Mouse (Mus musculus): ENCODE measurements around the gene Eif2b5.
"Not testable (repeated sequence)": the region's sequence is repeated elsewhere in the genome, so short reads cannot be mapped to it uniquely, and the experiment has no call there.

The Eif2b5 gene

DNA sequence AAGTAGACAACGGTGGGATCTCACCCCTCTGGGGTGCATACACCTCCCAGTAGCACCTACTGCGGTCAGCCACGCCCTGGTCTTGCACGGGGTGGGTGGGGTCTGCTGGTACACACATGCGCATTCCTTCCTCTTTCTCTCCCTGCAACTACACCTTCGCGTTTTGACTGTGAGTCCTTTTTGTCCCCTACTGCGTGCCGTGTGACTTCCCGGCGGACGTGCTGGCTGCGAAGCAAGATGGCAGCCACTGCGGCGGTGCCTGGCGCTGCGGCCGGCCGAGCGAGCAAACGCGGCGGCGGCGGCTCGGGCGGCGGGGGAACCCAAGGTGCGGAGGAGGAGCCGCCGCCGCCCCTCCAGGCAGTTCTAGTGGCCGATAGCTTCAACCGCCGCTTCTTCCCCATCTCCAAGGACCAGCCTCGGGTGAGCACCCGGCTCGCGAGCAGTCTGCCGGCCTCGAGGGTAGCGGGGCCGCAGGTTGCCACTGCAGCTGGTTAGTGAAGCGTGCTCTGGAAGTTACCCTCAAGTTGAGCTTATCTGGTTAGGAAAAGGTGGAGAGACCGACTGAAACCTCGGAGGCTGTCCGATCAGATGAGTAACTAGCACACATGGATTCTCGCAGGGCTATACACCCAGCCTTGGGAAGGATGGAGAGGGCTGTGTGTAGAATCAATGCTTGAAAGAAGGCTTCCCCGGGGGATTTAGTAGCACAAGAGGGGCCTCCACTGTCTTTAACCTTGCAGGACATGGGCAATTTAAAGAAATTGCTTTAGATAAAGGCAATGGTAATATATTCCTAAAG lies at the start of gene Eif2b5:
Gene Eif2b5 (plus strand): TSS at position 141 of the 799 bp plus-strand sequence.
- DNase-seq = peak; percentile 96 to 97

- no peak for DNase-seq
These were observed 46.8 kb upstream of the Eif2b5 start for GRCm38 (mm10) chr16:20451774-20452173.

- DNase-seq = no peak
These were observed 44.4 kb upstream of the Eif2b5 start for GRCm38 (mm10) chr16:20454155-20454654.

- DNase-seq = no peak
These were observed 42.5 kb upstream of the Eif2b5 start for GRCm38 (mm10) chr16:20456106-20456505.

GRCm38 (mm10) chr16:20458736-20459135 lies 39.9 kb upstream of the Eif2b5 start:
- DNase-seq = not testable (repeated sequence)

GRCm38 (mm10) chr16:20464725-20465124 lies 33.9 kb upstream of the Eif2b5 start:
- no peak for DNase-seq

DNA sequence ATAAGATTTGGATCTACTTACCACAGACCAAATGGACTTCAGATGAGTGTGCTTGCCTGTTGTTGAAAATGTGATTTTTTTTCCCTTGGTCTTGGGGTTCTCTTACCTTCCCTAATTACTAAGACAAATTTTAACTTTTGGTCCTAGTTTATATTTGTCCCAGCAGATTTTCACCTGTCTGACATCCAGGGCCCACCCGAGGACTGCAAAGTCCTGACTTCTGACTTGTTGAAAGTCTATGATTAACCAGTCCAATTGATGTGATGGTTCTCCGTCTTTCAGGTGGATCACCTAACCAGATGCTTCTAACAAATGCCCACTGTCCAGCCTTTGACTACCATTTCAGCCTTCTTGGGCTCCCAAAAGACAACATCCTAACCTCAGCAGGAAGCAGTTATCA lies 27.6 kb upstream of the Eif2b5 start:
- no peak for DNase-seq

DNA sequence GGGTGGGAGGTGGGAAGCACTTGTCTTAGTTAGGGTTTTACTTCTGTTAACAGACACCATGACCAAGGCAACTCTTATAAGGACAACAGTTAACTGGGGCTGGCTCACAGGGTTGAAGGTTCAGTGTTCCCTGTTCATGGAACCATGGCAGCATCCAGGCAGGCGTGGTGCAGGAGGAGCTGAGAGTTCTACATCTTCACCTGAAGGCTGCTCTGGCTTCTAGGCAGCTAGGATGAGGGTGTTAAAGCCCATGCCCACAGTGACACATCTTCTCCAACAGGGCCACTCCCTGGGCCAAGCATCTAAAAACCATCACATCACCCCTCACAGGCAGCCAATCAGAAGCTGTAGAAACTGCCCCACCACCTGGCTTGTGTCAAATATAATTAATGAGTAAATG lies 26.9 kb upstream of the Eif2b5 start:
- no peak for DNase-seq

- no peak for DNase-seq
These were observed 24.9 kb upstream of the Eif2b5 start for GRCm38 (mm10) chr16:20473748-20474147.

GRCm38 (mm10) chr16:20474211-20474610 lies 24.4 kb upstream of the Eif2b5 start:
- no peak for DNase-seq

GRCm38 (mm10) chr16:20474786-20475185 lies 23.8 kb upstream of the Eif2b5 start:
- DNase-seq = no peak

DNA sequence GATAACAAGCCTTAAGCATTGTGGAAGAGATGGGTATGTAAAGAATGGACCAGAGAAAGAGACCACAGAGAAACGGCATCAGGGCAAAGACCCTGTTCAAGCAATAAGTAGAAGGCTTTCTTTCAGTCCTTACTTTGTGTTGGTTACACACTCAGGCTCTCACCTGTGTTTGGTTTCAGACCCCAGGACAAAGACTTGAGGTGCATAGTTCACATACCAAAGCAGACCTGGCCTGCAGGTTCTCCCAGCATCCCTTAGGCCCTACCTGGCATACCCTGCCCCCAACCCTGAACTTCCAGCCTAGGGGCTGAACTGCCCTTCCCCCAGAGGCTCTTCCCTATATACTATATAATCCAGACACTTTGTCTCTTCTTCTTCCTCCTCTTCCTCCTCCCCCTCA lies 23.3 kb upstream of the Eif2b5 start:
- DNase-seq = no peak

GRCm38 (mm10) chr16:20476857-20477256 lies 21.8 kb upstream of the Eif2b5 start:
- no peak for DNase-seq

DNA sequence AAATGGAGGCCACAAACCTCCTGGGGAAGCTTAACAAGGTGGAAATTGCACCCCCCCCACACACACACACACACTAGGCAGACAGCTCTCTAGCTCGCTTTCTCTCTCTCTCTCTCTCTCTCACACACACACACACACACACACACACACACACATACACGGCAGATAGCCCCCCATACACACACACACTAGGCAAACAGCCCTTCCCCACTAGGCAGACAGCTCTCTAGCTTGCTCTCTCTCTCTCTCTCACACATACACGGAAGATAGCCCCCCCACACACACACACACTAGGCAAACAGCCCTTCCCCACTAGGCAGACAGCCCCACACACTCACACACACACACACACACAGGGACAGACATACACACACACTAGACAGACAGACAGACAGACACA lies 21.3 kb upstream of the Eif2b5 start:
- DNase-seq = no peak

DNA sequence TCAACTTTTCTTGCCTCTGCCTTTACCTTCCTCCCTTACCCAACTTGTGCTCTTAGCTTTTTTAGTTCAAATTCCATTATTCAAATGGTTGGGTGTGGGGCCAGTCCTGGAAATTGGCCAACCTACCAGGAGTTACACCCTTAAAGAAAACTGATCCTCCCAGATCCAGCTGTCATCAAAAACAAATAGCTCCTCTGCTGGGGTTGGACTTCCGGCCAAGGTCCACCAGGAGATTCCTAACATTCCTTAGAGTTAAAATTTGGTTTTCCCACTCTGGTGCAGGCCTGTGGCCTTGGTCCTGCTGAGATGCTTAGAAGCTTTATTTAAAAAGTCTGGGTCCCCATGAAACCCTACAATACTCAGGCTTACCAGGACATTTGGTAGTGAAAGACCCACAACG lies 20.1 kb upstream of the Eif2b5 start:
- no peak for DNase-seq

DNA sequence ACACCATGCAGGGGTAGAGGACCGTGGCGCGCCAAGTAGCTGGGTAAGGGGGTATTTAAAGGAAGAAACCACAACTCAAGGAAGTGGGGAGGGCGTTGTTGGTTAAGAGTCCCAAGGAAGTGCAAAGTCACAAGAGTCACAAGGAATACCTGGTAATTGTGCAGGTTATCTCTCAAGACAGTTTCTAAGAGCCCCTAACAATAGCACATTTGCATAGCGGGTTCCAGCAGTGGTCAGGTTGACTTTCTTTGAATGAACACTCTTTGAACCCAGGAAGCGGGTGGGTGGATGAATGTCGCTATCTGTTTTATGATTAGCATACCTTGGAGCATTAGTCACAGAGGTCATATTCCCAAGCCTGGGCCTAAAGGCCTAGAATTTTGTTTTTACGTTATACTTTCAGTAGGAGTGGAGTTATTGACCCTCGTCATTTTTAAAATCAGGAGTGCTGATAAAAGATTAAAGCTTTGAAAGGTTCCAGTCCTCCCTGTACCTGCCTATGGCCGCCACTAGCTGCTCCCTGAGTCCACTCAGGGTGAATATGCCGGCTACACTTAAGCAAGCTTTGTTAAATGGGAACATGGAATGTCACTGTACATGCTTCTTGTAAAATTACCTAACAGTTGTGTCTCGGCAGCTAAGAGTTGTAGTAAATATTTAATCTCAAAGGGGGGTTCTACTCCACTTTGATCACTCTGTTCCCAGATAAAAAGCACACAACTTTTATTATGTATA lies 19.4 kb upstream of the Eif2b5 start:
- DNase-seq = not testable (repeated sequence)

DNA sequence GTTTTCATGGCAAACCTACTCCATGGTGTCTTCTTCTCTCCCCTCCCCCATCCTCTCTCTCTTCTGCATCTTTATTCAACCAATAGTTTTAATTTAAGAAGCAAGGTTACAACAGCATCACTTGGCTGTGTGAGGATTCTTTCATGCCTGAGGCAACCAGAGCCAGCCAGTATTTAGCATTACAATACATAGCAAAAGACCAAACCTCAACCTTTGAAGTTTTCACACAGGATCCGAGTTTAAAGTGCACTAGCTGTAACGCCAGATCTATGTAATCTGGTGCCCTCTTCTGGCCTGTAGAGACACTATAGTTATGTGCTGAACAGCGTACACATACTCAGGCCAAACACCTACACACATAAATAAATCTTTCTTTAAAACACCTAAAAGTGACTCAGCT lies 18.5 kb upstream of the Eif2b5 start:
- peak in 1 of 2 experiments; percentile 14 for DNase-seq

- no peak for DNase-seq
These were observed 16.9 kb upstream of the Eif2b5 start for GRCm38 (mm10) chr16:20481746-20482145.

DNA sequence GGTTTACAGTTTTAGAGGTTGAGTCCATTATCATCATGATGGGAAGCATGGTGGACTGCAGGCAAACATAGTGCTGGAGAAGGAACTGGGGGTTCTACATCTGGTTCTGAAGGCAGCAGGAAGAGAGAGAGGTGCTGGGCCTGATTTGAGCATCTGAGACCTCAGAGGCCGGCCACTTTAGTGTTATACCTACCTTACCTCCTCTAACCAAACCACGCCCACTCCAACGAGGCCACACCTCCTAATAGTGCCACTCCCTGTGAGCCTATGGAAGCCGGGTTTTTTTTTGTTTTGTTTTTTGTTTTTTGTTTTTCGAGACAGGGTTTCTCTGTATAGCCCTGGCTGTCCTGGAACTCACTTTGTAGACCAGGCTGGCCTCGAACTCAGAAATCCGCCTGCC lies 14.9 kb upstream of the Eif2b5 start:
- DNase-seq = not testable (repeated sequence)

GRCm38 (mm10) chr16:20485061-20485460 lies 13.6 kb upstream of the Eif2b5 start:
- DNase-seq = no peak

GRCm38 (mm10) chr16:20486048-20486447 lies 12.6 kb upstream of the Eif2b5 start:
- no peak for DNase-seq

DNA sequence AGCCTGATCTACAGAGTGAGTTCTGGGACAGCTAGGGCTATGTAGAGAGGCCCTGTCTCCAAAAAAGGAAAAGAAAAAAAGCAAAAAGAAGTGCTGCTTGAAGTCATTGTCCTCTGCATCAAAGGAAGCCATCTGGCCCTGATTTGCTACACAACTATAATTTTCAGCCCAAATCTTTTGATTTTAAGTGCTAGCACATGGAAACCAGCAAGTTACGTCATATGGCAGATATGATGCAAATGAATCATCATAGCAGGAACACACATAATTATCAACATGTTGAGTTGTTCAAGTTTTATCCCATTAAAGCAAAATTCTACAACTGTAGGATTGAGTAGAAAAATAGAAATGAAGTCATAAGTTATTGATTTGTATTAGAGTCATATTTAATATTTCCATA lies 10.5 kb upstream of the Eif2b5 start:
- no peak for DNase-seq

DNA sequence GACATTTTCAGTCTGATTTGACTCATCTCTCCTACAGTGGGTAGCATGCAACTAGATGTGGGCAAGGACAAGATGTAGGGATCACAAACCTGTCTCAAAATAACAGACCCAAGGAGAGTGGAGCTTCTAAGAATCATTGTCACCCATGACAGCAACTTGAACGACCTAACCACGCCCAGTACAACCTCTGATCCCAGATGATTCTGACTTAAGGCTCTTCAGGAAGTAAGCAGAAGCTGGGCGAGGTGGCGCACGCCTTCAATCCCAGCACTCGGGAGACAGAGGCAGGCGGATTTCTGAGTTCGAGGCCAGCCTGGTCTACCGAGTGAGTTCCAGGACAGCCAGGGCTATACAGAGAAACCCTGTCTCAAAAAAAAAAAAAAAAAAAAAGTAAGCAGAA lies 9.9 kb upstream of the Eif2b5 start:
- DNase-seq = not testable (repeated sequence)

DNA sequence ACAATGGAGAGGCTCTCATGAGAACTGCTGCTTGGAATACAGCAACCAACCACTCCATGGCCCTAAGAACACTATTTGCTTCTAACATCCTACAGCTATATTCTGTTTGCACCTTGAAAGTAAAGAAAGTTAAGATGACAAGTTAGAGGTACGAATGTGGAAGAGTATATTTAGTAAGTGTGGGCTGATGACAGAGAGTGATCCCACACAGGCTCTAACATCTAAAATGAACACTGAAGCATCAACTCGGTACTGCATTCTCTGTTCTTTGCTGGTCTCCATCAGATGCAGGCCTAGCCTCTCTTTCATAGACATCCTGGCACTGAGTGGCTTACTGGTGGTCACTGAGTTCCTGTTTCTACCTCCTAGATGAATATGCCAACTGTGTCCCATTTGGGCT lies 9.4 kb upstream of the Eif2b5 start:
- no peak for DNase-seq
